Comparison of ENCODE assay signal across 20 mouse cellular contexts in the genomic region with DNA sequence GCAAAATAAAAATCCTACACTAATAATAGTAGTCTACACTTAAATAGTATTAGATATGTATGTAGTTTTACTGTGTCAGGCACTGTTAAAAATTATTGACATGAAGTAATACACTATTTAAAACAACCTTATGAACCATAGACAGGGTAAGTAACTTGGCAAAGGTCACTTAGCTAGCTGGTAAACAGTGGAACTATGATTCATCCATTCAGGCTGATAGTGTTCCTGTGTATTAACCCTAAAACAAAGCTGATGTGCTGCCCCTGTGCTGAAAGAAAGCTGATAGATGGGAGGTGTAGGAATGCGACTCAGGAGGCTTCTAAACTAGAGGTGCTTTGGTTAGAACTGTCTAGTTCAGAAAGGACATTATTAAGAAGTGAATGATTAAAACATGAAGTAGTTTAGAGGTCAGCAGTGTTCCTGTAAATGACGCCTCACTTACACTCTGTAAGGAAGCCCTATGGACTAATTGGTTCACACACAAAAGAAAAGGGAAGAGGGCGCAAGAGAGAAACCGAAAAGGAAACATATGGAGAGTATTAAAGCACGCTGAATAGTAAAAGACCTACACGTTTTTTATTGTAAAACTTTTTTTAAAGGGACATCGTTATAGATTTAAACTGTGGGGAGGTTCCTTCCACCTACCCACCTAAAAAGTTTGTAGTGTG.
"Had no signal": no experiment of that assay in that cellular context is flagged by ENCODE, and none has a peak within 500 bp of the region (broad histone marks: within the 10 kb centered on the region; RNA-seq: fewer than 3 reads in every experiment).

No protein-coding gene starts in this region.

- ATAC-seq: intestine, embryonic 16.5 days; midbrain, embryonic 15.5 days had no signal

- H3K9ac ChIP-seq: liver, embryonic 14.5 days; lung, embryonic 15.5 days; midbrain, embryonic 12.5 days; midbrain, embryonic 15.5 days; neural tube, embryonic 12.5 days; neural tube, embryonic 15.5 days had no signal

- H3K4me2 ChIP-seq: liver, embryonic 11.5 days; lung, embryonic 15.5 days; midbrain, embryonic 12.5 days; midbrain, embryonic 15.5 days; neural tube, embryonic 12.5 days; neural tube, embryonic 15.5 days had no signal

- H3K27me3 ChIP-seq: lung, embryonic 15.5 days; midbrain, embryonic 12.5 days; midbrain, embryonic 15.5 days; neural tube, embryonic 12.5 days; neural tube, embryonic 15.5 days had no signal

- H3K36me3 ChIP-seq: midbrain, embryonic 15.5 days; neural tube, embryonic 12.5 days; neural tube, embryonic 15.5 days had no signal

- DNase-seq: kidney, adult 18-20 months; kidney, adult 9 months; kidney, postnatal 14 days; kidney, postnatal 4 days; lung, adult 18-20 months; lung, postnatal 10 days; right cerebral cortex, adult 18-20 months; right cerebral cortex, postnatal 14 days; right cerebral cortex, postnatal 4 days; spleen, adult 18-20 months; thymus, postnatal 36 days had no signal

- H3K4me3 ChIP-seq: lung, embryonic 15.5 days; midbrain, embryonic 12.5 days; midbrain, embryonic 15.5 days; neural tube, embryonic 12.5 days; neural tube, embryonic 15.5 days had no signal

- H3K9me3 ChIP-seq: lung, embryonic 15.5 days; midbrain, embryonic 12.5 days; midbrain, embryonic 15.5 days; neural tube, embryonic 12.5 days; neural tube, embryonic 15.5 days had no signal

- H3K27ac ChIP-seq: liver, embryonic 14.5 days; lung, embryonic 15.5 days; macrophage; midbrain, embryonic 12.5 days; midbrain, embryonic 15.5 days; neural tube, embryonic 12.5 days; neural tube, embryonic 15.5 days had no signal

- H3K4me1 ChIP-seq: lung, embryonic 15.5 days; midbrain, embryonic 12.5 days; midbrain, embryonic 15.5 days; neural tube, embryonic 12.5 days; neural tube, embryonic 15.5 days had no signal
